Mouse (Mus musculus) hindbrain, embryonic 14.5 days (tissue): ENCODE data around the gene Mphosph8. TPM values are rescaled to one million over a fixed set of nuclear protein-coding genes. Genes with fewer than 3 reads are reported as not detected.

Experiments
- ATAC-seq: fragments of 200-750 bp; cut with Nextera tagmentation; 2 replicates; pipeline ENCODE4 v1.8.0; 2017; ENCODE audit warnings: moderate number of reproducible peaks, mild to moderate bottlenecking, moderate TSS enrichment, moderate library complexity; ENCODE audit not compliant: low FRiP score
- DNase-seq: peaks from one replicate; pipeline ENCODE4 v3.0.0-alpha.2; 2015; ENCODE audit warnings: low spot score
- H3K27ac ChIP-seq: fragments of 300-500 bp; sonication (generic); 2 replicates; pipeline ENCODE4 v1.5.1; 2014; ENCODE audit warnings: mild to moderate bottlenecking, moderate library complexity
- H3K27me3 ChIP-seq: fragments of 300-500 bp; sonication (generic); 2 replicates; pipeline ENCODE4 v1.6.1; 2014; ENCODE audit warnings: mild to moderate bottlenecking, low read length, mixed read lengths; ENCODE audit not compliant: control insufficient read depth, insufficient read depth
- H3K36me3 ChIP-seq: fragments of 300-500 bp; sonication (generic); replicated peaks from 2 replicates; pipeline ENCODE4 v1.6.1; 2014; ENCODE audit not compliant: control insufficient read depth, insufficient read depth
- H3K4me1 ChIP-seq: fragments of 300-500 bp; sonication (generic); replicated peaks from 2 replicates; pipeline ENCODE4 v1.6.1; 2014; ENCODE audit warnings: antibody characterized with exemption, low read length, mixed read lengths; ENCODE audit not compliant: control insufficient read depth, insufficient read depth
- H3K4me2 ChIP-seq: fragments of 300-500 bp; sonication (generic); replicated peaks from 2 replicates; pipeline ENCODE4 v1.6.1; 2014; ENCODE audit warnings: mild to moderate bottlenecking, moderate library complexity
- H3K4me3 ChIP-seq: fragments of 300-500 bp; sonication (generic); replicated peaks from 2 replicates; pipeline ENCODE4 v1.5.1; 2014; ENCODE audit warnings: mild to moderate bottlenecking, low read length
- H3K9ac ChIP-seq: fragments of 300-500 bp; sonication (generic); 2 replicates; pipeline ENCODE4 v1.6.1; 2014
- H3K9me3 ChIP-seq: fragments of 300-500 bp; sonication (generic); 2 replicates; pipeline ENCODE4 v1.6.1; 2016; ENCODE audit warnings: low read length; ENCODE audit not compliant: control insufficient read depth
- WGBS: fragments of 180-500 bp; shearing (Covaris S2); extraction: QIAGEN DNeasy Blood & Tissue Kit; methylation state at CpG from one replicate; pipeline ENCODE4 v1.1.7; 2014; 5-methylcytosine and 5-hydroxymethylcytosine counted together
- polyA plus RNA-seq: library from polyadenylated mRNA; unstranded; fragments of >200 nt; fragmentation: Nextera tagmentation; extraction: Ambion mirVana; gene quantifications from 2 replicates; pipeline ENCODE4 v1.2.1, GENCODE M21; 2014

Gene Mphosph8
- 40.1 and 41.5 TPM in 2 replicates for polyA plus RNA-seq

GRCm38 (mm10) chr14:56667969-56668802, at the start of gene Mphosph8:
Mphosph8 (plus strand) TSS chr14:56668248.
- H3K27ac ChIP-seq = peak within 1 kb of the TSS; percentile 90

GRCm38 (mm10) chr14:56620425-56620824, 47.6 kb upstream of the Mphosph8 start:
- Histone ChIP-seq H3K9ac (no peak overlapping the region), H3K4me1 (no peaks in the 10 kb centered on the region), H3K27ac (no peak overlapping the region), H3K9me3 (no peaks in the 10 kb centered on the region), H3K27me3 (no peaks in the 10 kb centered on the region), H3K4me3 (no peak overlapping the region), H3K4me2 (no peak overlapping the region), H3K36me3 (no peaks in the 10 kb centered on the region)
- DNase-seq (no peak), ATAC-seq (no peak)
- 92% methylated on average over 8 of the region's 8 CpGs for WGBS

More at GRCm38 (mm10) chr14:56667969-56668802, at the start of gene Mphosph8:
- Histone ChIP-seq H3K4me3 (peak within 1 kb of the TSS; percentile 76), H3K4me1 (peaks cover 16% of the 10 kb centered on the region), H3K27me3 (no peaks in the 10 kb centered on the region), H3K4me2 (peak within 1 kb of the TSS; percentile 87), H3K9me3 (no peaks in the 10 kb centered on the region), H3K9ac (peak within 1 kb of the TSS; percentile 85), H3K36me3 (peaks cover 12% of the 10 kb centered on the region)
- under 1% methylated on average over 70 of the region's 70 CpGs for WGBS
- peak; percentile 100 for ATAC-seq
- DNase-seq = peak; percentile 100

GRCm38 (mm10) chr14:56626202-56626601, 41.8 kb upstream of the Mphosph8 start:
- no peak overlapping the region for H3K4me3 ChIP-seq
- 93% methylated on average over 4 of the region's 4 CpGs for WGBS
- H3K4me1 ChIP-seq = no peaks in the 10 kb centered on the region
- H3K27ac ChIP-seq = no peak overlapping the region
- H3K27me3 ChIP-seq = no peaks in the 10 kb centered on the region
- DNase-seq = no peak
- no peaks in the 10 kb centered on the region for H3K9me3 ChIP-seq
- no peaks in the 10 kb centered on the region for H3K36me3 ChIP-seq
- no peak for ATAC-seq
- no peak overlapping the region for H3K9ac ChIP-seq
- H3K4me2 ChIP-seq = no peak overlapping the region

- Histone ChIP-seq H3K4me3 (no peak overlapping the region), H3K4me2 (no peak overlapping the region), H3K36me3 (no peaks in the 10 kb centered on the region), H3K27ac (no peak overlapping the region), H3K4me1 (no peaks in the 10 kb centered on the region), H3K27me3 (no peaks in the 10 kb centered on the region), H3K9me3 (no peaks in the 10 kb centered on the region), H3K9ac (no peak overlapping the region)
- DNase-seq (no peak), ATAC-seq (no peak)
- 96% methylated on average over 3 of the region's 3 CpGs for WGBS
Measured at GRCm38 (mm10) chr14:56628336-56628735, 39.7 kb upstream of the Mphosph8 start.

GRCm38 (mm10) chr14:56631109-56631508, 36.9 kb upstream of the Mphosph8 start:
- no peak overlapping the region for H3K4me3 ChIP-seq
- WGBS = 95% methylated on average over 2 of the region's 2 CpGs
- H3K4me2 ChIP-seq = no peak overlapping the region
- no peaks in the 10 kb centered on the region for H3K4me1 ChIP-seq
- no peaks in the 10 kb centered on the region for H3K9me3 ChIP-seq
- DNase-seq (no peak), ATAC-seq (no peak)
- H3K27me3 ChIP-seq = no peaks in the 10 kb centered on the region
- H3K36me3 ChIP-seq = no peaks in the 10 kb centered on the region
- H3K27ac ChIP-seq = no peak overlapping the region
- no peak overlapping the region for H3K9ac ChIP-seq

- H3K36me3 ChIP-seq = no peaks in the 10 kb centered on the region
- H3K27ac ChIP-seq = no peak overlapping the region
- no peak overlapping the region for H3K9ac ChIP-seq
- H3K4me3 ChIP-seq = no peak overlapping the region
- no peak for DNase-seq
- H3K27me3 ChIP-seq = no peaks in the 10 kb centered on the region
- no peaks in the 10 kb centered on the region for H3K9me3 ChIP-seq
- WGBS = 69% methylated on average over 7 of the region's 7 CpGs
- no peaks in the 10 kb centered on the region for H3K4me1 ChIP-seq
- no peak overlapping the region for H3K4me2 ChIP-seq
- no peak for ATAC-seq
Measured at GRCm38 (mm10) chr14:56647206-56647605, 20.8 kb upstream of the Mphosph8 start.

GRCm38 (mm10) chr14:56649448-56649847, 18.6 kb upstream of the Mphosph8 start:
- Histone ChIP-seq H3K9me3 (0 out of 2 replicates have a peak, but pooled peaks cover 8% of the 10 kb centered on the region), H3K4me3 (no peak overlapping the region), H3K4me1 (no peaks in the 10 kb centered on the region), H3K27me3 (no peaks in the 10 kb centered on the region), H3K4me2 (no peak overlapping the region), H3K9ac (no peak overlapping the region), H3K36me3 (no peaks in the 10 kb centered on the region; the same call in 1 of the 2 replicates), H3K27ac (no peak overlapping the region)
- no peak for DNase-seq
- no peak for ATAC-seq

GRCm38 (mm10) chr14:56665651-56666050, 2.4 kb upstream of the Mphosph8 start:
- Histone ChIP-seq H3K27ac (no peak overlapping the region), H3K4me3 (no peak overlapping the region), H3K27me3 (no peaks in the 10 kb centered on the region), H3K36me3 (no peaks in the 10 kb centered on the region), H3K4me1 (peaks cover 16% of the 10 kb centered on the region), H3K9ac (no peak overlapping the region), H3K9me3 (no peaks in the 10 kb centered on the region), H3K4me2 (no peak overlapping the region)
- WGBS = 76% methylated on average over 5 of the region's 5 CpGs
- ATAC-seq (no peak), DNase-seq (no peak)

GRCm38 (mm10) chr14:56666909-56667308, 1.1 kb upstream of the Mphosph8 start:
- ATAC-seq = no peak
- DNase-seq = no peak
- Histone ChIP-seq H3K27ac (no peak overlapping the region), H3K36me3 (0 out of 2 replicates have a peak, but pooled peaks cover under 1% of the 10 kb centered on the region), H3K4me1 (peaks cover 16% of the 10 kb centered on the region), H3K4me2 (peak overlapping the region; percentile 58; the same call in 1 of the 2 replicates), H3K4me3 (no peak overlapping the region), H3K9me3 (no peaks in the 10 kb centered on the region), H3K9ac (no peak overlapping the region), H3K27me3 (no peaks in the 10 kb centered on the region)
- 81% methylated on average over 3 of the region's 3 CpGs for WGBS
